Mouse (Mus musculus) CH12.LX (cell line): Measurements from ENCODE around the gene St7.

ENCODE experiments used
- CHD2 ChIP-seq: IDR thresholded peaks from 2 replicates; pipeline ENCODE4 v1.6.1; 2011; ENCODE audit warnings: low read length, improper control_type of control experiment
- CTCF ChIP-seq, 2 experiments: IDR thresholded peaks in 1 of 2; conservative IDR thresholded peaks in 1 of 2; 2 replicates each; pipeline ENCODE4 v1.5.1; 2011 to 2012; ENCODE audit warnings: low read depth in 2 of 2, low read length in 2 of 2, improper control_type of control experiment in 1 of 2, inconsistent platforms in 1 of 2, mild to moderate bottlenecking in 1 of 2, moderate library complexity in 1 of 2
- HCFC1 ChIP-seq: IDR thresholded peaks from 2 replicates; pipeline ENCODE4 v1.6.1; 2012; ENCODE audit warnings: low read depth, mild to moderate bottlenecking, inconsistent platforms, low read length, improper control_type of control experiment
- KAT2A ChIP-seq: IDR thresholded peaks from 2 replicates; pipeline ENCODE4 v1.6.1; 2012; ENCODE audit warnings: low read length, improper control_type of control experiment, inconsistent platforms; ENCODE audit not compliant: insufficient replicate concordance
- MAZ ChIP-seq: IDR thresholded peaks from 2 replicates; pipeline ENCODE4 v1.6.1; 2012; ENCODE audit warnings: low read depth, mild to moderate bottlenecking, inconsistent platforms, low read length, improper control_type of control experiment, moderate library complexity
- MXI1 ChIP-seq: IDR thresholded peaks from 2 replicates; pipeline ENCODE4 v1.6.1; 2011; ENCODE audit warnings: mild to moderate bottlenecking, low read depth, low read length, improper control_type of control experiment
- NRF1 ChIP-seq: IDR thresholded peaks from 2 replicates; pipeline ENCODE4 v1.6.1; 2014; ENCODE audit warnings: low read depth, mild to moderate bottlenecking, inconsistent platforms, low read length, improper control_type of control experiment, moderate library complexity
- POLR2A ChIP-seq: IDR thresholded peaks from 2 replicates; pipeline ENCODE4 v1.6.1; 2011; ENCODE audit warnings: low read depth, mild to moderate bottlenecking, improper control_type of control experiment, low read length
- SMC3 ChIP-seq: IDR thresholded peaks from 2 replicates; pipeline ENCODE4 v1.6.1; 2011; ENCODE audit warnings: low read depth, low read length, improper control_type of control experiment
- TCF12 ChIP-seq: IDR thresholded peaks from 2 replicates; pipeline ENCODE4 v1.6.1; 2014; ENCODE audit warnings: low read depth, mild to moderate bottlenecking, inconsistent platforms, low read length, improper control_type of control experiment
- ZKSCAN1 ChIP-seq: IDR thresholded peaks from 2 replicates; pipeline ENCODE4 v1.6.1; 2012; ENCODE audit warnings: low read depth, inconsistent platforms, low read length, improper control_type of control experiment, borderline replicate concordance
- ZMIZ1 ChIP-seq: IDR thresholded peaks from 2 replicates; pipeline ENCODE4 v1.6.1; 2012; ENCODE audit warnings: low read depth, mild to moderate bottlenecking, inconsistent platforms, low read length, improper control_type of control experiment
- ZNF384 ChIP-seq: IDR thresholded peaks from 2 replicates; pipeline ENCODE4 v1.6.1; 2012; ENCODE audit warnings: low read depth, low read length, improper control_type of control experiment, inconsistent platforms

GRCm38 (mm10) chr6:17942344-17942743 lies 249.6 kb downstream of the St7 start:
- TF ChIP-seq POLR2A (no peak), ZKSCAN1 (no peak), HCFC1 (no peak), CHD2 (no peak), CTCF (conservative IDR thresholded peaks at IDR 0.05 in 1 of 2, IDR thresholded peaks at IDR 0.05 in 1 of 2; ENCODE audit: low read depth in 2 of 2, low read length in 2 of 2) (no peak), TCF12 (no peak), SMC3 (no peak), ZMIZ1 (no peak), MAZ (no peak), ZNF384 (no peak), KAT2A (no peak), NRF1 (no peak), MXI1 (no peak)
